Mouse (Mus musculus): Measurements from ENCODE around the gene Myt1l.

Myt1l gene

GRCm38 (mm10) chr12:29700026-29700425 is 171.8 kb downstream of the Myt1l start:
- in situ Hi-C loops (cut with MboI; ENCODE audit: low pct_unique_long_range_greater_than_20kb in 1 of 2, low sequenced_read_pairs in 2 of 2, unreplicated experiment in 1 of 2), result no loop called here

- in situ Hi-C loops (cut with MboI; ENCODE audit: low pct_unique_long_range_greater_than_20kb in 1 of 2, low sequenced_read_pairs in 2 of 2, unreplicated experiment in 1 of 2), result no loop called here
Observed at GRCm38 (mm10) chr12:29701076-29701475, 172.9 kb downstream of the Myt1l start.

- in situ Hi-C loops (cut with MboI; ENCODE audit: low pct_unique_long_range_greater_than_20kb in 1 of 2, low sequenced_read_pairs in 2 of 2, unreplicated experiment in 1 of 2), result no loop called here
Observed at GRCm38 (mm10) chr12:29701731-29702316, 173.6 kb downstream of the Myt1l start.

- in situ Hi-C loops (cut with MboI; ENCODE audit: low pct_unique_long_range_greater_than_20kb in 1 of 2, low sequenced_read_pairs in 2 of 2, unreplicated experiment in 1 of 2), result no loop called here
Observed at GRCm38 (mm10) chr12:29702626-29703025, 174.4 kb downstream of the Myt1l start.

GRCm38 (mm10) chr12:29703541-29703940 is 175.4 kb downstream of the Myt1l start:
- in situ Hi-C loops (cut with MboI; ENCODE audit: low pct_unique_long_range_greater_than_20kb in 1 of 2, low sequenced_read_pairs in 2 of 2, unreplicated experiment in 1 of 2), result no loop called here

- in situ Hi-C loops (cut with MboI; ENCODE audit: low pct_unique_long_range_greater_than_20kb in 1 of 2, low sequenced_read_pairs in 2 of 2, unreplicated experiment in 1 of 2), result no loop called here
Observed at GRCm38 (mm10) chr12:29707094-29707493, 178.9 kb downstream of the Myt1l start.

GRCm38 (mm10) chr12:29708166-29708565 is 180.0 kb downstream of the Myt1l start:
- in situ Hi-C loops (cut with MboI; ENCODE audit: low pct_unique_long_range_greater_than_20kb in 1 of 2, low sequenced_read_pairs in 2 of 2, unreplicated experiment in 1 of 2), result no loop called here

GRCm38 (mm10) chr12:29712795-29713721 is 184.9 kb downstream of the Myt1l start:
- in situ Hi-C loops (cut with MboI; ENCODE audit: low pct_unique_long_range_greater_than_20kb in 1 of 2, low sequenced_read_pairs in 2 of 2, unreplicated experiment in 1 of 2), result no loop called here

GRCm38 (mm10) chr12:29723722-29724338 is 195.6 kb downstream of the Myt1l start:
- in situ Hi-C loops (cut with MboI; ENCODE audit: low pct_unique_long_range_greater_than_20kb in 1 of 2, low sequenced_read_pairs in 2 of 2, unreplicated experiment in 1 of 2), result no loop called here

- in situ Hi-C loops (cut with MboI; ENCODE audit: low pct_unique_long_range_greater_than_20kb in 1 of 2, low sequenced_read_pairs in 2 of 2, unreplicated experiment in 1 of 2), result no loop called here
Observed at GRCm38 (mm10) chr12:29728294-29728693, 200.1 kb downstream of the Myt1l start.

GRCm38 (mm10) chr12:29740346-29741025 is 212.3 kb downstream of the Myt1l start:
- in situ Hi-C loops (cut with MboI; ENCODE audit: low pct_unique_long_range_greater_than_20kb in 1 of 2, low sequenced_read_pairs in 2 of 2, unreplicated experiment in 1 of 2), result no loop called here

GRCm38 (mm10) chr12:29741181-29741580 is 213.0 kb downstream of the Myt1l start:
- in situ Hi-C loops (cut with MboI; ENCODE audit: low pct_unique_long_range_greater_than_20kb in 1 of 2, low sequenced_read_pairs in 2 of 2, unreplicated experiment in 1 of 2), result no loop called here

GRCm38 (mm10) chr12:29750604-29751128 is 222.5 kb downstream of the Myt1l start:
- in situ Hi-C loops (cut with MboI; ENCODE audit: low pct_unique_long_range_greater_than_20kb in 1 of 2, low sequenced_read_pairs in 2 of 2, unreplicated experiment in 1 of 2), result no loop called here

GRCm38 (mm10) chr12:29755086-29755871 is 227.1 kb downstream of the Myt1l start:
- in situ Hi-C loops (cut with MboI; ENCODE audit: low pct_unique_long_range_greater_than_20kb in 1 of 2, low sequenced_read_pairs in 2 of 2, unreplicated experiment in 1 of 2), result no loop called here

- in situ Hi-C loops (cut with MboI; ENCODE audit: low pct_unique_long_range_greater_than_20kb in 1 of 2, low sequenced_read_pairs in 2 of 2, unreplicated experiment in 1 of 2), result no loop called here
Observed at GRCm38 (mm10) chr12:29755872-29756265, 227.7 kb downstream of the Myt1l start.

- in situ Hi-C loops (cut with MboI; ENCODE audit: low pct_unique_long_range_greater_than_20kb in 1 of 2, low sequenced_read_pairs in 2 of 2, unreplicated experiment in 1 of 2), result no loop called here
Observed at GRCm38 (mm10) chr12:29760611-29761010, 232.4 kb downstream of the Myt1l start.

GRCm38 (mm10) chr12:29766158-29766557 is 238.0 kb downstream of the Myt1l start:
- in situ Hi-C loops (cut with MboI; ENCODE audit: low pct_unique_long_range_greater_than_20kb in 1 of 2, low sequenced_read_pairs in 2 of 2, unreplicated experiment in 1 of 2), result no loop called here

- in situ Hi-C loops (cut with MboI; ENCODE audit: low pct_unique_long_range_greater_than_20kb in 1 of 2, low sequenced_read_pairs in 2 of 2, unreplicated experiment in 1 of 2), result no loop called here
Observed at GRCm38 (mm10) chr12:29771791-29772190, 243.6 kb downstream of the Myt1l start.
